Mouse (Mus musculus) forebrain, embryonic 14.5 days (tissue): ENCODE measurements at regions not wholly inside any gene's neighbourhood (a gene's known extent, or its start where the extent isn't known, plus 50 kb on each side); places are given as distances from the start of the nearest gene placed in this dataset.

Source experiments
- ATAC-seq: fragments of 200-750 bp; cut with Nextera tagmentation; 2 replicates; pipeline ENCODE4 v1.8.0; 2017; ENCODE audit warnings: mild to moderate bottlenecking, moderate library complexity
- DNase-seq: peaks from one replicate; pipeline ENCODE4 v3.0.0-alpha.2; 2015; ENCODE audit warnings: low spot score
- H3K27ac ChIP-seq: fragments of 300-500 bp; sonication (generic); 2 replicates; pipeline ENCODE4 v1.5.1; 2014; ENCODE audit warnings: low read depth, mild to moderate bottlenecking, control low read depth, low read length, moderate library complexity
- H3K27me3 ChIP-seq: fragments of 300-500 bp; sonication (generic); replicated peaks from 2 replicates; pipeline ENCODE4 v1.6.1; 2014; ENCODE audit warnings: low read length, control low read depth, mixed read lengths; ENCODE audit not compliant: control insufficient read depth, insufficient read depth
- H3K36me3 ChIP-seq: fragments of 300-500 bp; sonication (generic); 2 replicates; pipeline ENCODE4 v1.6.1; 2014; ENCODE audit warnings: low read length, control low read depth; ENCODE audit not compliant: control insufficient read depth, insufficient read depth
- H3K4me1 ChIP-seq: fragments of 300-500 bp; sonication (generic); 2 replicates; pipeline ENCODE4 v1.6.1; 2014; ENCODE audit warnings: antibody characterized with exemption, low read length, control low read depth; ENCODE audit not compliant: control insufficient read depth, insufficient read depth
- H3K4me2 ChIP-seq: fragments of 300-500 bp; sonication (generic); 2 replicates; pipeline ENCODE4 v1.6.1; 2014; ENCODE audit warnings: mild to moderate bottlenecking, control low read depth, low read length
- H3K4me3 ChIP-seq: fragments of 300-500 bp; sonication (generic); 2 replicates; pipeline ENCODE4 v1.5.1; 2014; ENCODE audit warnings: low read depth, low read length, control low read depth
- H3K9ac ChIP-seq: fragments of 300-500 bp; sonication (generic); 2 replicates; pipeline ENCODE4 v1.6.1; 2014; ENCODE audit warnings: mild to moderate bottlenecking, low read length, control low read depth, moderate library complexity
- H3K9me3 ChIP-seq: fragments of 300-500 bp; sonication (generic); replicated peaks from 2 replicates; pipeline ENCODE4 v1.6.1; 2016; ENCODE audit warnings: low read length, control low read depth, mixed read lengths; ENCODE audit not compliant: control insufficient read depth
- WGBS: fragments of 180-500 bp; shearing (Covaris S2); extraction: QIAGEN DNeasy Blood & Tissue Kit; methylation state at CpG from one replicate; pipeline ENCODE4 v1.1.7; 2014; 5-methylcytosine and 5-hydroxymethylcytosine counted together

GRCm38 (mm10) chr12:12527766-12528477, 266.0 kb downstream of the Fam49a start:
- no peaks in the 10 kb centered on the region for H3K9me3 ChIP-seq
- 1% methylated on average over 7 of the region's 7 CpGs for WGBS
- no peaks in the 10 kb centered on the region for H3K36me3 ChIP-seq
- no peak overlapping the region for H3K4me3 ChIP-seq
- H3K9ac ChIP-seq, result no peak overlapping the region
- peak; percentile 85 for ATAC-seq
- peaks cover 11% of the 10 kb centered on the region for H3K4me1 ChIP-seq
- H3K27me3 ChIP-seq, result no peaks in the 10 kb centered on the region
- no peak overlapping the region for H3K4me2 ChIP-seq
- peak; percentile 92 for DNase-seq
- peak overlapping the region; percentile 21; the same call in 1 of the 2 replicates for H3K27ac ChIP-seq

GRCm38 (mm10) chr12:12527366-12527765, 265.4 kb downstream of the Fam49a start:
- no peaks in the 10 kb centered on the region for H3K36me3 ChIP-seq
- peak; percentile 86 for ATAC-seq
- H3K27ac ChIP-seq, result peak overlapping the region; percentile 21; the same call in 1 of the 2 replicates
- peak; percentile 87 for DNase-seq
- H3K27me3 ChIP-seq, result no peaks in the 10 kb centered on the region
- H3K4me1 ChIP-seq, result peaks cover 11% of the 10 kb centered on the region
- H3K4me2 ChIP-seq, result no peak overlapping the region
- H3K4me3 ChIP-seq, result no peak overlapping the region
- WGBS, result 11% methylated on average over 3 of the region's 3 CpGs
- H3K9me3 ChIP-seq, result no peaks in the 10 kb centered on the region
- no peak overlapping the region for H3K9ac ChIP-seq

DNA sequence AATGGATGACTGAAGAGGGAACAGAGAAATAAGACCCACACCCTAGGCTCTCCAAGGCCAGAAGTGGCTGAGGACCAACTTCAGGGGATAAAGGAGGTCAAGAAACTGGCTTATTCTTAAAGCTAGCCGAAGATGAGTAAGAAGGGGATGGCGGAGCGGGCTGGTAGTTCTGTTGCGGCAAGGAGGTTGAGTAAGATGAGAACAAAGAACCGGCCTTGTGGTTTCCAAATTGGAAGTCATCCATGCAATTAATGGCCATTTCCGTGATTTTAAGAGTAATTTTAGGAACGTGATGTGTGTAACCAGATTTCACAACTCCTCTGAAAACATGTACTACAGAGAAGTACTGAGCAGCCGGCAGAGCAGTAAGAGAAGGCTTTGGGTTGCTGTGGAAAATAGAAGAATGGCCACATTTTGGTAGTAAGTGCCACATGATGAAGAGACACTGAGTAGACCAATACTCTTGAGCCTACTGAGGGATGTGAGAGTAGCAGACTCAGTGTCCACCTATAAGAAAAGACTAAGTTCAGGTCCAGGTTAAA, 258.4 kb downstream of the Fam49a start:
- Histone ChIP-seq H3K36me3 (no peaks in the 10 kb centered on the region), H3K9me3 (no peaks in the 10 kb centered on the region), H3K4me1 (peaks cover 4% of the 10 kb centered on the region; the same call in 1 of the 2 replicates), H3K4me3 (no peak overlapping the region), H3K4me2 (no peak overlapping the region), H3K9ac (no peak overlapping the region), H3K27me3 (no peaks in the 10 kb centered on the region), H3K27ac (no peak overlapping the region)
- ATAC-seq (no peak), DNase-seq (no peak)
- 95% methylated on average over 8 of the region's 8 CpGs for WGBS

- 0 out of 2 replicates have a peak, but pooled peaks have one; percentile 20 for ATAC-seq
- 49% methylated on average over 5 of the region's 5 CpGs for WGBS
These were observed 256.6 kb downstream of the Fam49a start for GRCm38 (mm10) chr12:12518490-12519070.

GRCm38 (mm10) chr12:12517020-12517419, 255.1 kb downstream of the Fam49a start:
- Histone ChIP-seq H3K27me3 (no peaks in the 10 kb centered on the region), H3K4me1 (peaks cover 4% of the 10 kb centered on the region; the same call in 1 of the 2 replicates), H3K9ac (no peak overlapping the region), H3K9me3 (no peaks in the 10 kb centered on the region), H3K27ac (no peak overlapping the region), H3K4me2 (no peak overlapping the region), H3K36me3 (no peaks in the 10 kb centered on the region), H3K4me3 (no peak overlapping the region)
- WGBS, result 89% methylated on average over 4 of the region's 4 CpGs
- no peak for ATAC-seq
- DNase-seq, result no peak

More at GRCm38 (mm10) chr12:12518490-12519070, 256.6 kb downstream of the Fam49a start:
- Histone ChIP-seq H3K4me1 (peaks cover 4% of the 10 kb centered on the region; the same call in 1 of the 2 replicates), H3K4me2 (no peak overlapping the region), H3K9ac (no peak overlapping the region), H3K4me3 (no peak overlapping the region), H3K27me3 (no peaks in the 10 kb centered on the region), H3K27ac (no peak overlapping the region), H3K9me3 (no peaks in the 10 kb centered on the region), H3K36me3 (no peaks in the 10 kb centered on the region)
- no peak for DNase-seq

DNA sequence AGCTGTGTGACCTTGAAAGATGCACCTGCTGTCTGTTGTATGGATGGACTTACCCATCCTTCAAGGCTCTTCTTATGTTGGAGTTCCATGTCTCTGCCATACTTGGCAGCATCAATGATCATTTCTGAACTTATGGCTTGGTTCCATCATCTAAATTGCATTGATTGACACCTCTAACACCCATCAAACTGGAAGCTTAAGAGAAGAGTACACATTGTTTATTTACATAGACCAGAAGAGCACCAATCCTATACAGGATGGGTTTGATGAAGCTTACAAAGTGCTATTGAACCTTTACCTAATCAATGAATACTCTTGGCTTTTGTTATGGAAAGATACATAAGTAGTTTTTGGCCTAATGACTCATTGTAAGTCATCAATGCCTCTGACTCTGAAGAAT, 248.8 kb downstream of the Fam49a start:
- Histone ChIP-seq H3K27ac (no peak overlapping the region), H3K36me3 (no peaks in the 10 kb centered on the region), H3K4me1 (peaks cover 17% of the 10 kb centered on the region), H3K9ac (no peak overlapping the region), H3K27me3 (no peaks in the 10 kb centered on the region), H3K4me2 (no peak overlapping the region), H3K4me3 (no peak overlapping the region), H3K9me3 (no peaks in the 10 kb centered on the region)
- ATAC-seq (no peak), DNase-seq (no peak)

DNA sequence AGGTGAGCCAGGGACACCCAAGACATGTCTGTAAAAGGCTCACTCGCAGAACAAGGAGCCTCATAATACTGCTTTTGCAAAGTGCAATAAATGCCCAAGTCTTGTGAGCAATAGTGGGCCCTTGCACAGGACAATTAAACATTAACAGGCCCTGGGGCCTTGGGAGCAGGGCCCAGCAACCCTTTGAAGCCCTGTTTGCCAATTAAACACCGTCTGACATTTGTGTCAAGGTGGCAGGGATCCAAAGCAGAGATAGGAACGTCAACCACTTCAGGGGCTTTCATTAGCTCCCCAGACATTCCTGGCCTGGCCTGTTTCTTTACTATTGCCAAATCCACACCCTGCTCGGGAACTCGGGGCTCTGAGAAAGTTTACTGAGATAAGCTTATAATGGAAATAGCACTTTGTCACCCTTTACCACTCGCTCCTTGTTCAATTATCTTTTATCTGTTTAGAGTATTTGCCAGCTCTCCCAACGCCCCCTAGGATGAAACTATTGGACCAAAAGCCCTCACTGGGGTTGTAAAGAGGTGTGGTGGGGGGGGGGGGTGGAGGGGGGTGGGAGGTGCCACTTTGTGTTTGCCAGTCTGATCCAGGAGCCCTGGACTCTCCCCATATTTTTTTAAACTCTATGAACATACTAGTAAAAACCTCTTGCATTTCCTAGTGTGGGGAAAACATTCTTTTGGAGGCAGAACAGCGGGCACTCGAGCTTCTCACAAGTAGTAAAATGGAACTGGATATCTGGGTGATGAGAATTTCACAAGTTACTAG, 247.4 kb downstream of the Fam49a start:
- no peaks in the 10 kb centered on the region for H3K27me3 ChIP-seq
- no peak overlapping the region for H3K4me3 ChIP-seq
- no peaks in the 10 kb centered on the region for H3K9me3 ChIP-seq
- peaks cover 17% of the 10 kb centered on the region for H3K4me1 ChIP-seq
- no peak overlapping the region for H3K9ac ChIP-seq
- ATAC-seq (peak; percentile 77), DNase-seq (peak; percentile 85)
- H3K4me2 ChIP-seq, result no peak overlapping the region
- H3K36me3 ChIP-seq, result no peaks in the 10 kb centered on the region
- peak overlapping the region; percentile 59; the same call in 1 of the 2 replicates for H3K27ac ChIP-seq
- 25% methylated on average over 9 of the region's 9 CpGs for WGBS

DNA sequence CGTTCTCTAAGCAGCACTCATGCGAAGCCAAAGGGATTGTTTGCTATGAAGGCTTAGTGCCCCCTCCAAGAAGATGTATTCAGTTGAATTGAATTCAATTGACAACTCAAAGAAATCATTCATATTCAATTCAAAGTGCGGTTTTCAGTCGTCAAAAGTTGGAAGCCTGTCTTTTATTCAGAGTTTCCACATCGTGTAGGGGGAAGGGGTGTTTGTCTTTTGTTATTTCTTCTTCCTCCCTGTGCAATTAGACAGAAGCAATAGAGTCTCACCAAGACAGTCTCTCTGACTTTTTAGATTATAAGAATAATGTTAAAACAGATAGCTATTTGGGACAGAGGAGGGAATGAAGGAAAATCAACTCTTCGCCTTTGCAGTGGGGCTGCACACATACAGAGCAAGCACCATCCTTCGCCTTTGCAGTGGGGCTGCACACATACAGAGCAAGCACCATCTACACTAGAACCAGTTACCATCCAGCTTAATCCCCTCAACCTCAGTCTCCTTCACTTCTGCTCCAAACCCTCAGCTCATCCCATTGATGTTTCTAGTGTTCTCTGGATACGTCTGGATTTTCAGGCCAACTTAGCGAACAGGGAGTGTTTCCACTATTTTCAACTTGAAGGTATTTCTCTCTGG, 246.7 kb downstream of the Fam49a start:
- H3K4me3 ChIP-seq, result no peak overlapping the region
- H3K36me3 ChIP-seq, result no peaks in the 10 kb centered on the region
- no peak overlapping the region for H3K4me2 ChIP-seq
- peak overlapping the region; percentile 59; the same call in 1 of the 2 replicates for H3K27ac ChIP-seq
- peaks cover 17% of the 10 kb centered on the region for H3K4me1 ChIP-seq
- no peak overlapping the region for H3K9ac ChIP-seq
- DNase-seq (peak; percentile 39), ATAC-seq (peak; percentile 63)
- H3K9me3 ChIP-seq, result no peaks in the 10 kb centered on the region
- 29% methylated on average over 9 of the region's 9 CpGs for WGBS
- H3K27me3 ChIP-seq, result no peaks in the 10 kb centered on the region
